Mouse (Mus musculus) MEL (cell line): ENCODE measurements at regions not wholly inside any gene's neighbourhood (a gene's known extent, or its start where the extent isn't known, plus 50 kb on each side); places are given as distances from the start of the nearest gene placed in this dataset.

Source experiments
- NELFE ChIP-seq: IDR thresholded peaks from 2 replicates; pipeline ENCODE4 v1.6.1; 2011; ENCODE audit warnings: low read depth, low read length, improper control_type of control experiment
- USF1 ChIP-seq: IDR thresholded peaks from 2 replicates; pipeline ENCODE4 v1.6.1; 2014; ENCODE audit warnings: low read depth, mild to moderate bottlenecking, inconsistent platforms, low read length, improper control_type of control experiment, moderate library complexity
- ZMIZ1 ChIP-seq: IDR thresholded peaks from 2 replicates; pipeline ENCODE4 v1.6.1; 2012; ENCODE audit warnings: low read depth, mild to moderate bottlenecking, inconsistent platforms, low read length, improper control_type of control experiment, moderate library complexity

DNA sequence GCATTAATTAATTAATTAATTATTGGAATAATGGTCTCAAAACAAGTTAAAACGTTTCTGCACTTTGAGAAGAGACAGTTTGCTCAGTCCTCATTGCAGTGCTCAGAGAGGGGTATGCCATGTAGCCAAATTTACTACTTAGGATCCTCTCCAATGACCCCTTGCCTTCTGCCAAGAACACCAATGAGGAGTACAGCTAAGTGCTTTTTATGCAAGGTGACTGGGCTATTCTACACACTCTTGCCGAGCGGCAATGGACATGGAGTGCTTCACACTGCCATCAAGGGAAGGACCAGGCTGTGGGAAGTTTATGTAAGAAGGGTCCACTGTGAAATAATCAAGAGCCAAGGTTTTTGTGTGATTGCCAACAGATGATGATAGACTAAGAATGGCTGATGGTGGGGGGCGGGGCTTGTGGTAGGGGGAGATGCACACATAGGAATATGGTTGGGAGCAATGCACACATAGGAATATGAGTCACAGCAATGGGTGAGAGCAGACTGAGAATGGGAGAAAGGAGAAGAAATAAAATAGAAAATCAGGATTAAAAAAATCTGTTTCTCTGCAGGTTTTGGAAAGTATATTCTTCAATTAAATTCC, 70.9 kb upstream of the Adgrl4 start:
- TF ChIP-seq ZMIZ1, result no peak
- TF ChIP-seq USF1, result no peak
- no peak for TF ChIP-seq NELFE
